Mouse (Mus musculus): Measurements from ENCODE around the gene Prpf40b.
A peak's percentile ranks its signal among the peaks of the same experiment; 100 is the strongest.

Gene Prpf40b

GRCm38 (mm10) chr15:99294287-99294686, 600 bp upstream of the Prpf40b start:
- no peak for DNase-seq

- DNase-seq = peak in 1 of 2 experiments; percentile 30
Measured at GRCm38 (mm10) chr15:99295484-99295981, 646 bp downstream of the Prpf40b start, which contains the start of gene Fam186b. Fam186b (minus strand) TSS chr15:99295888.

GRCm38 (mm10) chr15:99296213-99296612, 1.3 kb downstream of the Prpf40b start:
- DNase-seq = no peak

DNA sequence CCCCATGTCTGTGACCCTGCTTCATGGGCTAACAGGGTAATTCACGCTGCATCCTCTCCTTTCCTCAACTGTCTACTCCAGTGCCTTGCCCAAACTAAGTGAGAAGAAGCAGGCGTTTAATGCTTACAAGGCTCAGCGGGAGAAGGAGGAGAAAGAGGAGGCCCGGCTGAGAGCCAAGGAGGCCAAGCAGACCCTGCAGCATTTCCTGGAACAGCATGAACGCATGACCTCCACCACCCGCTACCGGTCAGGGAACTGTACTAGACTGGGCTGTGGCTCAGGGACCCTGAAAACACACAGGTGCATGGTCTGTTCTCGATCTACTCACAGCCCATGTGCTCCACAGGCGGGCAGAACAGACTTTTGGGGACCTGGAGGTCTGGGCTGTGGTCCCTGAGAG, 12.6 kb downstream of the Prpf40b start:
- DNase-seq = no peak

GRCm38 (mm10) chr15:99309549-99309948, 14.7 kb downstream of the Prpf40b start:
- DNase-seq = no peak

DNA sequence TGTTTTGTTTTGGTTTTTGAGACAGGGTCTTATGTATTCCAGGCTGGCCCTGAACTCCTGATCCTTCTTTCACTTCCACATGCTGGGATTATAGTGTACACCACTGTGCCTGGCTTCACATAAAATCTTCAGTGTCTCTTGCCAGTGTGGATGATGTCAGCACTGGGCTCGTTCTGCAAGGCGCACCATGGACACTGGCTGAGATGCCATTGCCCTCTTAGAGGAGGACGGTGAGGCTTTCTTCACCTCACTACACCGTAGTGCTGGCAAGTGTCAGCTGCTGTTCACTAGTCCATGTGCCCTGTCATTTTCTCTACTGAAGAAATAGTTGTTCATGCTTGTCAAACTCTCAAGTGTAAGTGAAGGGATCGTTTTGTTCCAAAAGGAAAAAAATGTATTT, 15.7 kb downstream of the Prpf40b start:
- DNase-seq = no peak

DNA sequence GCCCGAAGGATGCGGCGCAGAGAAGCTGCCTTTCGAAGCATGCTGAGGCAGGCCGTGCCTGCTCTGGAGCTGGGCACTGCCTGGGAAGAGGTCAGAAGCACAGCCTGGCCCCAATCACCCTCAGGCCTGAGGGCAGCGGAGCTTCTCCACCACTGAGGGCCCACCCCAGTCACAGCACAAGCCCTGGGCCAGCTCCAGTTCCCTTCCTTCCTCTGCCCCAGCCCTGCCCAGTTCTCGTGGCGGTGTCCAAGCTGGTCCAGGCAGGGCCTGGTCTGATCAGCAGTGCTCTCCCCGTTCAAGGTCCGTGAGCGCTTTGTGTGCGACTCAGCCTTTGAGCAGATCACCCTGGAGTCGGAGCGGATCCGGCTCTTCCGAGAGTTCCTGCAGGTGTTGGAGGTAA, 20.0 kb downstream of the Prpf40b start:
- DNase-seq = no peak

- DNase-seq = peak; percentile 50 to 77
Measured at GRCm38 (mm10) chr15:99316314-99317266, 21.7 kb downstream of the Prpf40b start.

DNA sequence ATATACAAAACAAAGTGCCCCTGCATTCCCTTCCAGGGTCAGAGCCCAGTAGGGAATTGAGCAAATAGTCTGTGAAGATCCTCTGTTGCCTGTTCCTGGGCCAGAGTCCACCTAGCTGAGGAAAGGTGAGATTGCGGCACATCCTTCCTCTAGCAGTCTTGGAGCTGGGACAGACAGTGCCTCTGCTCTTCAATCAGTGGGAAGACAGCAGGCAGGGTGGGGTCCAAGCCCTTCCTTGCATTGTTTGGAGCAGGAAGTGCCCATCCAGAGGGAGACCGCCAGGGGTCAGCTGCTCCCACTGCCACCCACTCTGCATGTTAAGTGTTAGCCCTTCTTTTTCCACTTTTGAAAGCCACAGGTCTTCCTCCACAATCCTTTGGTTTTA, 22.4 kb downstream of the Prpf40b start:
- no peak for DNase-seq

- no peak for DNase-seq
Measured at GRCm38 (mm10) chr15:99318071-99318470, 23.2 kb downstream of the Prpf40b start.

GRCm38 (mm10) chr15:99318861-99319410, 24.0 kb downstream of the Prpf40b start:
- DNase-seq = no peak

DNA sequence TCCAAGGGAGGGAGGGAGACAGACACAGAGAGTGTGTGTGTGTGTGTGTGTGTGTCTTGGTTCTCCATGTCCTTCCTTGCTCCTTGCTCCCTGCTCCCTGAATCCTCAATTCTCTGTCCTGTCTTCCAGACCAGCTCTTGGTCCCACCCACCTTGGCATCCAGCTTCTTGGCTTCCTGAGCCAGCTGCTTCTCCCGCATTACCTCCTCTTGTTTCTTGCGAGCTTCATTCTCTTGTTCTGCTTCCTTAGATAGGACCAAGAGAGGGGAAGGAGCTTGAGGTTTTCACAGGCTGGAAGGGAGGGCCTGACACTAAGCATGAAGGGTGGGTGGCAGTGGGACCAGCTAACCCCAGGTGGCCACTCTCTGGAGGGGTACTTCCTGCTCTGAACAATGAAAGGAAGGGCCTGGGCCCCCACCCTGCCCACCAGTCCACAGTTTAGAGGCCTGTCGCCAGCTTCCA, 24.6 kb downstream of the Prpf40b start:
- no peak for DNase-seq

DNA sequence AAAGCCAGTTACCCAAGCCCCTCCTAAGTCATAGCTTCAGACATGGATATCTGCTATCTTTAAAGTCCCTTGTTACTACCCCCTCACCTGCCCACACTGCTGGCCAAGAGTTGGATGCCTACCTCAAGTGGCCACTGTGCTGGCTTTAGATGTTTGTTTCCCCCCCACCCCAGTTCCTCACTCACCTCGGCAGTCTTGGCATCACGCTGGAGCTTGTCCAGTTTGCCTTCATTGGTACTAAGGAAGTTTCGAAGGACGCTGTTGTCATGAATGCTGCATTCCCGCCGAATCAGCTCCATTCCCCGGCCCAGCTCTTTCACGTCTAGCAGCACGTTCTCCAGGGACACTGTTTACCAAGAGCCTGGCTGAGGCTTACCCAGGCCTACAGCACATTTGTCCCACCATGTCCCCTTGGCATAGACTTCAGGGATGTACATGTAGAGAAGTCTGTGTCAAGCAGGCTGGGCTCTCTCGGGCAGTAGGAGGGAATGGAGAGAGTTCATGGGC, 25.3 kb downstream of the Prpf40b start:
- DNase-seq = no peak

DNA sequence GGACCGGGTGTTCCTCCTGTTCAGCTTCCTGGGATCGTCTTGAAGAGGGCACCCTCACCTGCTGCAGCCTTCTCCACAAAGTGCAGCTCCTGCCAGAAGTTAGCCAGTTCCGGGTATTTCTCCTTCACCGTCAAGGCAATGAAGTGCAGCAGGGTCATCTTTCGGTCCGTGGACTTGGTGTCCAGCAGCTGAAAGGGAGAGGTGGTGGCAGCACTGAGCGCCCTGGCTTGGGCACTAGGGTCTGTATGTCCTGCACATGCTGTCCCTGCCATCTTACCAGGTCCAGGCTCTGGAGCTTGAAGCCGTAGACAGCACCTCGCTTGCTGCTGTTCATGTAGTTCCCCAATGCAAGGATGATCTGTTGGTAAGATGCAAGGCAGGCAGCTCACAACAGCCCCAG, 26.1 kb downstream of the Prpf40b start:
- no peak for DNase-seq

- DNase-seq = no peak
Measured at GRCm38 (mm10) chr15:99324151-99324550, 29.3 kb downstream of the Prpf40b start.

GRCm38 (mm10) chr15:99325598-99325997, 30.7 kb downstream of the Prpf40b start:
- DNase-seq = no peak

DNA sequence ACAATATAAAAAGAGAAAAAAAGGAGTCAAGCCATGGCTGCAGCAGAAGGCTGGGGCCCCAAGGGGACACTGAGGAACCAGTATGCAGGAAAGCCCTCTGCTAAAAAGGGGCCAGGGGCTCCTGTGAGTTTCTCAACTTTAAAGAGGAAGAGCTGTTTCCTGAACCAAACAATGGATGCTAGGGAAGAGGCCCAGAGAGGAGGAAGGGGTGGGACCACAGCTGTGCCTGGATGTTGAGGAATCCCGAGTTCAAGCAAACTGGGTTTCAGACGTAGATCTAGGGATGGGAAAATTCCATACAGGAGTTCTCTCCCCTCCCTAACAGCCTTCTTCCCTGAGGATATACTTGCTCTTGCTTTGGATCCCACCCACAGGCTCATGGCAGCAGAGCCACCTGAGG, 31.5 kb downstream of the Prpf40b start:
- no peak for DNase-seq

DNA sequence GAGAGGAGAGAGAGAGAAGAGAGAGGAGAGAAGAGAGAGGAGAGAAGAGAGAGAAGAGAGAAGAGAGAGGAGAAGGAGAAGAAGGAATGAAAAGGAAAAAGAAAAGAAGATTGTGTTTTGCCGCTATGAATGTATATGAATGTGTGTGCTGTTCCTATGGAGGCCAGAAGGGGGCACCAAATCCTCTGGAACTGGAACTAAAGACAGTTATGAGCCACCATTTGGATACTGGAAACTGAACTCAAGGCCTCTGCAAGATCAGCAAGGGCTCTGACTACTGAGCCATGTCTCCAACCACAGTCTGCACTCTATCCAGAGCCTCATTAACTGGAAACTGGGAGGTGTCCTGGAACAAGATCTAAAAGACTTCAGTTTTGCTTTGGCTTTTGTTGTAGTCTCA, 32.1 kb downstream of the Prpf40b start:
- DNase-seq = peak in 1 of 2 experiments; percentile 68

- DNase-seq = no peak
Measured at GRCm38 (mm10) chr15:99328011-99328410, 33.1 kb downstream of the Prpf40b start.

GRCm38 (mm10) chr15:99330324-99330723, 35.4 kb downstream of the Prpf40b start:
- no peak for DNase-seq

GRCm38 (mm10) chr15:99331341-99331740, 36.5 kb downstream of the Prpf40b start:
- DNase-seq = no peak

- no peak for DNase-seq
Measured at GRCm38 (mm10) chr15:99332111-99332510, 37.2 kb downstream of the Prpf40b start.

- peak; percentile 60 to 68 for DNase-seq
Measured at GRCm38 (mm10) chr15:99332921-99333675, 38.2 kb downstream of the Prpf40b start.
